Mouse (Mus musculus) hindbrain, postnatal 0 days (tissue): ENCODE measurements around the gene Pmp22. TPM values are rescaled to one million over a fixed set of nuclear protein-coding genes. Genes with fewer than 3 reads are reported as not detected.

ENCODE experiments used
- ATAC-seq: fragments of 200-750 bp; cut with Nextera tagmentation; 2 replicates; pipeline ENCODE4 v1.8.0; 2017; ENCODE audit warnings: mild to moderate bottlenecking, moderate TSS enrichment, moderate library complexity
- DNase-seq: peaks from one replicate; pipeline ENCODE4 v3.0.0-alpha.2; 2015; ENCODE audit warnings: low spot score
- H3K27ac ChIP-seq: fragments of 300-500 bp; sonication (generic); 2 replicates; pipeline ENCODE4 v1.5.1; 2014; ENCODE audit warnings: mild to moderate bottlenecking
- H3K27me3 ChIP-seq: fragments of 300-500 bp; sonication (generic); 2 replicates; pipeline ENCODE4 v1.6.1; 2014; ENCODE audit warnings: low read length, mixed read lengths; ENCODE audit not compliant: insufficient read depth
- H3K36me3 ChIP-seq: fragments of 300-500 bp; sonication (generic); 2 replicates; pipeline ENCODE4 v1.6.1; 2014; ENCODE audit warnings: low read length, mixed read lengths; ENCODE audit not compliant: insufficient read depth
- H3K4me1 ChIP-seq: fragments of 300-500 bp; sonication (generic); 2 replicates; pipeline ENCODE4 v1.6.1; 2014; ENCODE audit warnings: antibody characterized with exemption, low read length, mixed read lengths; ENCODE audit not compliant: insufficient read depth
- H3K4me2 ChIP-seq: fragments of 300-500 bp; sonication (generic); 2 replicates; pipeline ENCODE4 v1.6.1; 2014; ENCODE audit warnings: low read depth, mild to moderate bottlenecking, low read length, moderate library complexity, mixed read lengths
- H3K4me3 ChIP-seq: fragments of 300-500 bp; sonication (generic); 2 replicates; pipeline ENCODE4 v1.5.1; 2014; ENCODE audit warnings: low read length
- H3K9ac ChIP-seq: fragments of 300-500 bp; sonication (generic); replicated peaks from 2 replicates; pipeline ENCODE4 v1.6.1; 2014; ENCODE audit warnings: mild to moderate bottlenecking, low read length, moderate library complexity, mixed read lengths
- H3K9me3 ChIP-seq: fragments of 300-500 bp; sonication (generic); 2 replicates; pipeline ENCODE4 v1.6.1; 2016; ENCODE audit warnings: low read length, mixed read lengths
- CTCF ChIP-seq: IDR thresholded peaks from 2 replicates; pipeline ENCODE4 v1.5.1; 2016; ENCODE audit warnings: antibody characterized with exemption, control low read depth, low read depth
- WGBS: fragments of 180-500 bp; shearing (Covaris S2); extraction: QIAGEN DNeasy Blood & Tissue Kit; methylation state at CpG from one replicate; pipeline ENCODE4 v1.1.7; 2014; 5-methylcytosine and 5-hydroxymethylcytosine counted together
- polyA plus RNA-seq: library from polyadenylated mRNA; unstranded; fragments of >200 nt; fragmentation: Nextera tagmentation; extraction: Ambion mirVana; gene quantifications from 2 replicates; pipeline ENCODE4 v1.2.1, GENCODE M21; 2015
- total RNA-seq: library from RNA; depleted of rRNA; stranded (reverse); fragments of >200 nt; gene quantifications from 2 replicates; pipeline ENCODE4 v1.2.3, GENCODE M21; 2014

Gene Pmp22
- total and polyA plus RNA-seq, 2 experiments from 2014 or later, result 44.1 to 74.2 TPM

GRCm38 (mm10) chr11:63135622-63136021, 6.8 kb downstream of the Pmp22 start:
- peak; percentile 89 for ATAC-seq
- no peaks in the 10 kb centered on the region for H3K9me3 ChIP-seq
- H3K27me3 ChIP-seq, result peaks cover 10% of the 10 kb centered on the region; the same call in 1 of the 2 replicates
- WGBS, result 5% methylated on average over 8 of the region's 8 CpGs
- peaks cover 21% of the 10 kb centered on the region; the same call in 1 of the 2 replicates for H3K4me1 ChIP-seq
- TF ChIP-seq CTCF, result peak; percentile 100
- no peak overlapping the region for H3K4me3 ChIP-seq
- no peaks in the 10 kb centered on the region for H3K36me3 ChIP-seq
- H3K27ac ChIP-seq, result peak overlapping the region; percentile 62
- 0 out of 2 replicates have a peak overlapping the region, but pooled peaks have one; percentile 3 for H3K9ac ChIP-seq
- DNase-seq, result peak; percentile 95
- H3K4me2 ChIP-seq, result no peak overlapping the region

- 48% methylated on average over 6 of the region's 6 CpGs for WGBS
- Histone ChIP-seq H3K4me1 (peaks cover 16% of the 10 kb centered on the region; the same call in 1 of the 2 replicates), H3K4me3 (no peak overlapping the region), H3K36me3 (no peaks in the 10 kb centered on the region), H3K27me3 (peaks cover 6% of the 10 kb centered on the region; the same call in 1 of the 2 replicates), H3K27ac (peak overlapping the region; percentile 62), H3K4me2 (no peak overlapping the region), H3K9ac (no peak overlapping the region), H3K9me3 (no peaks in the 10 kb centered on the region)
- TF ChIP-seq CTCF, result no peak
- DNase-seq (peak; percentile 16), ATAC-seq (no peak)
Observed at GRCm38 (mm10) chr11:63136205-63136604, 7.4 kb downstream of the Pmp22 start.

- TF ChIP-seq CTCF, result no peak
- Histone ChIP-seq H3K4me3 (no peak overlapping the region), H3K27ac (no peak overlapping the region), H3K4me1 (peaks cover 9% of the 10 kb centered on the region; the same call in 1 of the 2 replicates), H3K36me3 (no peaks in the 10 kb centered on the region), H3K9me3 (no peaks in the 10 kb centered on the region), H3K27me3 (no peaks in the 10 kb centered on the region), H3K4me2 (no peak overlapping the region), H3K9ac (no peak overlapping the region)
- DNase-seq (no peak), ATAC-seq (no peak)
- WGBS, result 75% methylated on average over 4 of the region's 4 CpGs
Observed at GRCm38 (mm10) chr11:63136836-63137416, 8.1 kb downstream of the Pmp22 start.

- Histone ChIP-seq H3K27me3 (no peaks in the 10 kb centered on the region), H3K4me3 (no peak overlapping the region), H3K27ac (no peak overlapping the region), H3K4me1 (peaks cover 7% of the 10 kb centered on the region; the same call in 1 of the 2 replicates), H3K4me2 (no peak overlapping the region), H3K9me3 (no peaks in the 10 kb centered on the region), H3K36me3 (no peaks in the 10 kb centered on the region), H3K9ac (no peak overlapping the region)
- no peak for ATAC-seq
- DNase-seq, result no peak
- no peak for TF ChIP-seq CTCF
- 58% methylated on average over 3 of the region's 3 CpGs for WGBS
Observed at GRCm38 (mm10) chr11:63138739-63139138, 10.0 kb downstream of the Pmp22 start.

GRCm38 (mm10) chr11:63142311-63142710, 13.5 kb downstream of the Pmp22 start:
- no peaks in the 10 kb centered on the region for H3K4me1 ChIP-seq
- no peaks in the 10 kb centered on the region for H3K27me3 ChIP-seq
- DNase-seq (no peak), ATAC-seq (no peak)
- no peak overlapping the region for H3K9ac ChIP-seq
- H3K36me3 ChIP-seq, result no peaks in the 10 kb centered on the region
- H3K27ac ChIP-seq, result no peak overlapping the region
- WGBS, result 90% methylated on average over 5 of the region's 5 CpGs
- TF ChIP-seq CTCF, result no peak
- no peaks in the 10 kb centered on the region for H3K9me3 ChIP-seq
- no peak overlapping the region for H3K4me3 ChIP-seq
- no peak overlapping the region for H3K4me2 ChIP-seq

GRCm38 (mm10) chr11:63142816-63143215, 14.0 kb downstream of the Pmp22 start:
- H3K36me3 ChIP-seq, result no peaks in the 10 kb centered on the region
- H3K4me1 ChIP-seq, result no peaks in the 10 kb centered on the region
- no peak overlapping the region for H3K9ac ChIP-seq
- no peaks in the 10 kb centered on the region for H3K27me3 ChIP-seq
- 78% methylated on average over 4 of the region's 4 CpGs for WGBS
- DNase-seq (no peak), ATAC-seq (no peak)
- TF ChIP-seq CTCF, result no peak
- H3K27ac ChIP-seq, result no peak overlapping the region
- H3K4me2 ChIP-seq, result no peak overlapping the region
- no peaks in the 10 kb centered on the region for H3K9me3 ChIP-seq
- H3K4me3 ChIP-seq, result no peak overlapping the region

- DNase-seq (no peak), ATAC-seq (no peak)
- no peaks in the 10 kb centered on the region for H3K27me3 ChIP-seq
- no peak overlapping the region for H3K27ac ChIP-seq
- H3K4me3 ChIP-seq, result no peak overlapping the region
- TF ChIP-seq CTCF, result no peak
- H3K36me3 ChIP-seq, result no peaks in the 10 kb centered on the region
- H3K9ac ChIP-seq, result no peak overlapping the region
- WGBS, result 80% methylated on average over 8 of the region's 8 CpGs
- no peaks in the 10 kb centered on the region for H3K4me1 ChIP-seq
- no peaks in the 10 kb centered on the region for H3K9me3 ChIP-seq
- H3K4me2 ChIP-seq, result no peak overlapping the region
Observed at GRCm38 (mm10) chr11:63143486-63143885, 14.7 kb downstream of the Pmp22 start.
